Mouse (Mus musculus) megakaryocyte, adult 5-6 weeks (primary cell): ENCODE results near the gene Lancl1. TPM values are rescaled to one million over a fixed set of nuclear protein-coding genes. Genes with fewer than 3 reads are reported as not detected.

Experiments used
- total RNA-seq, 2 experiments: library from RNA; stranded (forward) in 1 of 2; stranded (reverse) in 1 of 2; fragments of 153-499, 151-499 nt in 1 of 2; fragments of 221-1000, 200-1000 nt in 1 of 2; gene quantifications; 2 replicates each; pipeline versions ENCODE4 v1.2.3 to v1.2.4; 2015 to 2017

Lancl1 gene
- total RNA-seq, 2 experiments from 2014 or later, result 13.3 to 18.4 TPM

Other genes starting within 250 kb of the Lancl1 start
- gene Kansl1l, start 221.3 kb downstream of the Lancl1 start, total RNA-seq (2015), result 23.4 and 24.6 TPM in 2 replicates
- 17.9 and 24.6 TPM in 2 replicates for gene Kansl1l, start 221.3 kb downstream of the Lancl1 start, total RNA-seq (2017)
- 75.7 and 87.7 TPM in 2 replicates for gene Acadl, start 175.6 kb downstream of the Lancl1 start, total RNA-seq (2015)
- gene Acadl, start 175.6 kb downstream of the Lancl1 start, total RNA-seq (2017), result 54.4 and 62.6 TPM in 2 replicates
- not detected in 2 replicates for gene Myl1, start 93.5 kb downstream of the Lancl1 start, total RNA-seq (2015)
- not detected in 2 replicates for gene Myl1, start 93.5 kb downstream of the Lancl1 start, total RNA-seq (2017)
- not detected in 2 replicates for gene Cps1, start 84.2 kb upstream of the Lancl1 start, total RNA-seq (2015)
- gene Cps1, start 84.2 kb upstream of the Lancl1 start, total RNA-seq (2017), result not detected in 2 replicates